Mouse (Mus musculus) CH12.LX (cell line): ENCODE measurements around the gene Rprml.

Experiments used
- CHD1 ChIP-seq: IDR thresholded peaks from 2 replicates; pipeline ENCODE4 v1.6.1; 2012; ENCODE audit warnings: low read depth, low read length, improper control_type of control experiment, inconsistent platforms
- CTCF ChIP-seq, 2 experiments: IDR thresholded peaks in 1 of 2; conservative IDR thresholded peaks in 1 of 2; 2 replicates each; pipeline ENCODE4 v1.5.1; 2011 to 2012; ENCODE audit warnings: low read depth in 2 of 2, low read length in 2 of 2, improper control_type of control experiment in 1 of 2, inconsistent platforms in 1 of 2, mild to moderate bottlenecking in 1 of 2, moderate library complexity in 1 of 2
- EP300 ChIP-seq: IDR thresholded peaks from 2 replicates; pipeline ENCODE4 v1.6.1; 2011; ENCODE audit warnings: low read length, improper control_type of control experiment
- HCFC1 ChIP-seq: IDR thresholded peaks from 2 replicates; pipeline ENCODE4 v1.6.1; 2012; ENCODE audit warnings: low read depth, mild to moderate bottlenecking, inconsistent platforms, low read length, improper control_type of control experiment
- MAZ ChIP-seq: IDR thresholded peaks from 2 replicates; pipeline ENCODE4 v1.6.1; 2012; ENCODE audit warnings: low read depth, mild to moderate bottlenecking, inconsistent platforms, low read length, improper control_type of control experiment, moderate library complexity
- MXI1 ChIP-seq: IDR thresholded peaks from 2 replicates; pipeline ENCODE4 v1.6.1; 2011; ENCODE audit warnings: mild to moderate bottlenecking, low read depth, low read length, improper control_type of control experiment
- POLR2A ChIP-seq: IDR thresholded peaks from 2 replicates; pipeline ENCODE4 v1.6.1; 2011; ENCODE audit warnings: low read depth, mild to moderate bottlenecking, improper control_type of control experiment, low read length
- RCOR1 ChIP-seq: conservative IDR thresholded peaks from 2 replicates; pipeline ENCODE4 v1.6.1; 2012; ENCODE audit warnings: low read depth, mild to moderate bottlenecking, inconsistent platforms, low read length, improper control_type of control experiment
- SMC3 ChIP-seq: IDR thresholded peaks from 2 replicates; pipeline ENCODE4 v1.6.1; 2011; ENCODE audit warnings: low read depth, low read length, improper control_type of control experiment
- USF1 ChIP-seq: IDR thresholded peaks from 2 replicates; pipeline ENCODE4 v1.6.1; 2014; ENCODE audit warnings: low read depth, mild to moderate bottlenecking, inconsistent platforms, low read length, improper control_type of control experiment
- ZNF384 ChIP-seq: IDR thresholded peaks from 2 replicates; pipeline ENCODE4 v1.6.1; 2012; ENCODE audit warnings: low read depth, low read length, improper control_type of control experiment, inconsistent platforms

DNA sequence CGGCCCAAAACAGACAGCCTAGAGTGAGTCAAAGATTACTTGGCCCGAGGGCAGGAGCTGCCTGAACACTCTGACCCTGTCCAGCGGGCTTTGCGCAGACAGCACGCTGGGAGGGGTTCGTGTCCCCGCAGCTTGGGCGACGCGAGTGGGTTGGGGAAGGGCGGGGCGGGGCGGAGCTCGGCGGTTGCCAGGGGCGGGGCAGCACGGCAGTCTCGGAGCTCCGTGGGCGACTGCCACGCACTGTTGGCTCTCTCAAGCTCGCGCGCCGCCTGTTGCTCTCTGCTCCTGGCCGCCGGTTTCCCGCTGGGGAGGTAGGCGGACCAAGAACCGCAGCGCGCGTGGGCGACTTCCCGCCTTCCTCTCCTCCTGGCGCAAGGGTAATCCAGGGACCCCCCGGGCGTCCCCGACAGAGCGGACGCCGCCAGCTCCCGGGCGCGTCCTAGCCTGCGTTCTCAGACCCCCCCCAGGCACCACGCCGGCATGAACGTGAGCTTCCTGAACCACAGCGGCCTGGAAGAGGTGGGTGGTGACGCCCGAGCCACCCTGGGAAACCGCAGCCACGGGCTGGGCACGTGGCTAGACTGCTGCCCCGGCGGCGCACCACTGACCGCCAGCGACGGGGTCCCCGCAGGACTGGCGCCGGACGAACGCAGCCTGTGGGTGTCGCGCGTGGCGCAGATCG lies at the start of gene Rprml:
- TF ChIP-seq POLR2A (no peak), HCFC1 (no peak), CTCF (conservative IDR thresholded peaks at IDR 0.05 in 1 of 2, IDR thresholded peaks at IDR 0.05 in 1 of 2; ENCODE audit: low read depth in 2 of 2, low read length in 2 of 2) (no peak), ZNF384 (no peak), USF1 (no peak), CHD1 (no peak), SMC3 (no peak), EP300 (no peak), MAZ (no peak), MXI1 (no peak), RCOR1 (no peak)
